Mouse (Mus musculus) stomach, embryonic 16.5 days (tissue): Measurements from ENCODE around the gene Thbs4. TPM values are rescaled to one million over a fixed set of nuclear protein-coding genes. Genes with fewer than 3 reads are reported as not detected.

Experiments used
- ATAC-seq: fragments of 200-750 bp; cut with Nextera tagmentation; 2 replicates; pipeline ENCODE4 v1.8.0; 2017; ENCODE audit warnings: moderate number of reproducible peaks, moderate TSS enrichment; ENCODE audit not compliant: insufficient read depth, low FRiP score
- H3K27ac ChIP-seq: fragments of 300-500 bp; sonication (generic); 2 replicates; pipeline ENCODE4 v1.5.1; 2014; ENCODE audit warnings: low read length
- H3K27me3 ChIP-seq: fragments of 300-500 bp; sonication (generic); 2 replicates; pipeline ENCODE4 v1.6.1; 2014; ENCODE audit warnings: low read length, control low read depth, mixed read lengths; ENCODE audit not compliant: control insufficient read depth, insufficient read depth
- H3K36me3 ChIP-seq: fragments of 300-500 bp; sonication (generic); 2 replicates; pipeline ENCODE4 v1.6.1; 2014; ENCODE audit warnings: low read length; ENCODE audit not compliant: control insufficient read depth, insufficient read depth
- H3K4me1 ChIP-seq: fragments of 300-500 bp; sonication (generic); 2 replicates; pipeline ENCODE4 v1.6.1; 2014; ENCODE audit warnings: low read length, control low read depth, mixed read lengths; ENCODE audit not compliant: control insufficient read depth, insufficient read depth
- H3K4me2 ChIP-seq: fragments of 300-500 bp; sonication (generic); 2 replicates; pipeline ENCODE4 v1.6.1; 2014; ENCODE audit warnings: low read depth, low read length, mixed read lengths
- H3K4me3 ChIP-seq: fragments of 300-500 bp; sonication (generic); replicated peaks from 2 replicates; pipeline ENCODE4 v1.5.1; 2014; ENCODE audit warnings: mild to moderate bottlenecking, low read length
- H3K9ac ChIP-seq: fragments of 300-500 bp; sonication (generic); 2 replicates; pipeline ENCODE4 v1.6.1; 2014; ENCODE audit warnings: low read length
- H3K9me3 ChIP-seq: fragments of 300-500 bp; sonication (generic); replicated peaks from 2 replicates; pipeline ENCODE4 v1.6.1; 2016; ENCODE audit warnings: low read length, control low read depth; ENCODE audit not compliant: control insufficient read depth
- WGBS: fragments of 180-500 bp; shearing (Covaris S2); extraction: QIAGEN DNeasy Blood & Tissue Kit; methylation state at CpG from one replicate; pipeline ENCODE4 v1.1.7; 2014; 5-methylcytosine and 5-hydroxymethylcytosine counted together
- polyA plus RNA-seq: library from polyadenylated mRNA; unstranded; fragments of >200 nt; fragmentation: Nextera tagmentation; extraction: Ambion mirVana; gene quantifications from 2 replicates; pipeline ENCODE4 v1.2.1, GENCODE M21; 2015

Gene Thbs4
- polyA plus RNA-seq, 1 experiment from 2014 or later: 6.1 TPM

DNA sequence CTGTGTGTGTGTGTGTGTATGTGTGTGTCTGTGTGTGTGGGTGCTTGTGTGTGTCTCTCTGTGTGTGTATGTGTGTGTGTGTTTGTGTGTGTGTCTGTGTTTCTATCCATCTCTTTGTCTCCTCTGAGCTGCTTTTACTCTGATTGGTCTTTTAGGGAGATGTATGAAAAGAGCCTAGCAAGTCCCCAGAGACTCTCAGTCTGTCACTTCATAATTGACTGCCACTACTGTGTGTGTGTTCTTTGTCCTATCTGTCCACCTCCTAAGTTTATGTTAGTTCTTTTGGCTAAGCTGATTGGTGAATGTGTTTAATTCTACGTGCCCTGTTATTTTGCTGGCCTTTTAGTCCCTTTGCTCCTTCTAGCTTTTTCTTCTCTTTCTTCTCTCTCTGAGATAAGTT, 58.9 kb downstream of the Thbs4 start:
- Histone ChIP-seq H3K27ac (no peak overlapping the region), H3K9ac (no peak overlapping the region), H3K9me3 (no peaks in the 10 kb centered on the region), H3K4me1 (no peaks in the 10 kb centered on the region), H3K4me3 (no peak overlapping the region), H3K36me3 (no peaks in the 10 kb centered on the region), H3K27me3 (no peaks in the 10 kb centered on the region), H3K4me2 (no peak overlapping the region)
- no peak for ATAC-seq
- 75% methylated on average over 1 of the region's 1 CpGs for WGBS

DNA sequence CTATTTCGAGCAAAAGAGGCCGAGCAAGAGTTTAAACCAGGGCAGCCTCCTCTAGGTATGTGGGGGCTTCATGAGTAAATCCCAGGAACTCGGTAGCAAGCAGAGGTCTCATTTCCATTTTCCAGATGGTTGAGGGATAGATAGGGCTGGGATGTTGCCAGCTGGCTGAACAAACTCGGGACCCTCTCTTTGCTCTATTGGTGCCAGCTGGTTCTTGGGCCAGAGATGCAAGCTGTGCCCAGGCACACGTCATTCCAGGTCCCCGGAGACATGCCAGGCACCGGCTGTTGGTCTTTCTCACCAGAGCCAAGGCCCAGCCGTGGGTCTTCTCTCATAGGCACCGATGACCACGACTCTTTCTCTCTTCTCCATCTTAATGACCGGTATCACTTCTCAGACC, 60.9 kb downstream of the Thbs4 start:
- no peak overlapping the region for H3K27ac ChIP-seq
- WGBS: 83% methylated on average over 11 of the region's 11 CpGs
- no peaks in the 10 kb centered on the region for H3K36me3 ChIP-seq
- ATAC-seq: no peak
- 0 out of 2 replicates have a peak, but pooled peaks cover 4% of the 10 kb centered on the region for H3K4me1 ChIP-seq
- no peaks in the 10 kb centered on the region for H3K9me3 ChIP-seq
- H3K9ac ChIP-seq: no peak overlapping the region
- no peak overlapping the region for H3K4me3 ChIP-seq
- H3K4me2 ChIP-seq: no peak overlapping the region
- H3K27me3 ChIP-seq: no peaks in the 10 kb centered on the region

DNA sequence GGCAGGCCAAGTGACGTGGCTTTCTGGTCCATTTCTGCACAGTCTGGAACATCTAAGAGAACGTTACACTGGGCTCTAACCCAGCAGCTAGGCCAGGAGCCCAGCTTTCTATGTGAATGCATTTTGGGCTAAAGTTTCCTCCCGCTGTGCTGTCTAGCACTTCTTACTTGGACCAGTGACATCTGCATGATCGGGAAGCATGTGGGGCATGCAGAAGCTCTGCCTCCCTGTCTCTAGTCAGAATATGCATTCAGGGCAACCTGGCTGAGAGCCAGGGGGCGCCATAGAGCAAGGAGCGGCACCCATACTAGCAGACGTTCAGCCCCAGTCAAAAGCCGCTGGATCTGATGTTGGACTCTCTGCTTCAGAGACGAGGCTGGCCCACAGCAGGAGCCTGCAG, 61.4 kb downstream of the Thbs4 start:
- Histone ChIP-seq H3K27ac (no peak overlapping the region), H3K27me3 (no peaks in the 10 kb centered on the region), H3K4me3 (no peak overlapping the region), H3K9ac (no peak overlapping the region), H3K36me3 (no peaks in the 10 kb centered on the region), H3K9me3 (no peaks in the 10 kb centered on the region), H3K4me2 (no peak overlapping the region), H3K4me1 (0 out of 2 replicates have a peak, but pooled peaks cover 4% of the 10 kb centered on the region)
- ATAC-seq: peak; percentile 33; the same call in 1 of the 2 replicates
- 45% methylated on average over 9 of the region's 9 CpGs for WGBS

DNA sequence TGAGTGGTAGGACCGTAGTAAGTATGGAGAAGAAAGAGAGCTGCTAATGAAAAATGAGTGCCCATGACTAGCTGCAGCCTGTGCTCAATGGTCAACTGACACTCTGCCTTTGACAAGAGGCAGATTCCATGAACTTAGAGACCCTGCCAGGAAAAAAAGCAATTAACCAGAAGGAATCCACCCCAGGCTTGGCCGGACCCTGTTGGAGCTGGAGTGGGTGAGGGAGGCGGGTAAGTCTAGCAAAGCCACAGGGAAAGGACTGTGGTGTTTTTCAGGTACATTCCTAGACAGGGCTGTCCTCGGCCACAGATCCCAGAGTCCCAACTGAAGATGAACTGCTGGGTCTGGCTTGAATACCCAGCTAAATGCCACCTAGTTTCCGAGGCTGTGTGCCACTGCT, 61.8 kb downstream of the Thbs4 start:
- 69% methylated on average over 5 of the region's 5 CpGs for WGBS
- Histone ChIP-seq H3K4me3 (no peak overlapping the region), H3K4me1 (0 out of 2 replicates have a peak, but pooled peaks cover 4% of the 10 kb centered on the region), H3K36me3 (no peaks in the 10 kb centered on the region), H3K27me3 (no peaks in the 10 kb centered on the region), H3K27ac (no peak overlapping the region), H3K4me2 (no peak overlapping the region), H3K9me3 (no peaks in the 10 kb centered on the region), H3K9ac (no peak overlapping the region)
- no peak for ATAC-seq

DNA sequence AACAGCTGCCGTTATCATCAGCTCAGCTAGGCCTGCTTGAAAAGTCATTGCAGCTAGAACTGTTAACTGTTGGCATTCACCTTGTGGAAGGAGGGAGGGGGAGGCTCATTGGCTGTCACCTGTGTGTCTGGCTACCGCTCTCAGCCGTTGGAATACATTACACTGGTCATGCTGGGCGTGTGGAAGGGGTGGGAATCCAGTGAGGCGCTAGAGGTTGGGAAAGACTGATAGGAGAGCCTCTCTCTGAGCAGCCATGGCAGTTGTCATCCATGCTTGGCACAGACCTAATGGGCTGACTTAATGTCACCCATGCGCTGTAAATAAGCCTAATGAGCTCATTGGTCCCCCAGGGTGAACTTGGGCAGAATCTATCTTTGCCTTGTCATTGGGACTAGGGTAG, 62.8 kb downstream of the Thbs4 start:
- Histone ChIP-seq H3K27ac (no peak overlapping the region), H3K36me3 (no peaks in the 10 kb centered on the region), H3K4me1 (0 out of 2 replicates have a peak, but pooled peaks cover 4% of the 10 kb centered on the region), H3K9ac (no peak overlapping the region), H3K27me3 (no peaks in the 10 kb centered on the region), H3K4me2 (no peak overlapping the region), H3K4me3 (no peak overlapping the region), H3K9me3 (no peaks in the 10 kb centered on the region)
- ATAC-seq: no peak
- 77% methylated on average over 6 of the region's 6 CpGs for WGBS

DNA sequence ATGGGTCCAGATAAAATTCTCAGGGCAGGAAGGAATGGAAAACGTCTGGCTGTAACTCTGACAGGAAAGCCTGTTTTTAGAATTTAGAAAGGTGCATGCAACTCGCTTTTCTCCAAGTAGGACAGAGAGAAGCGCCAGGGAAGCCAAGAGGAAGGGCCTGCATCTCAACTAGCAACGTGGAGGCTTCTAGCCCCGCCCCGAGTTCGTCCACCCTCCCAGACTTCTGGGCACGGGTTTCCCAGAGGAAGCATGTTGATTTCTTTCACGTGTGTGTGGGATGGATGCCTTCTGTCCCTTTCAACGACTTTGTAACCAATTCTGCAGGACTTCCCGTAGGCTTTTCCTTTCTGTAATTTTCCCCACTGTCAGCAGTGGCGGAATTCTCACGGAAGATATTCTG, 64.8 kb downstream of the Thbs4 start:
- no peaks in the 10 kb centered on the region for H3K9me3 ChIP-seq
- no peak overlapping the region for H3K4me2 ChIP-seq
- no peak overlapping the region for H3K4me3 ChIP-seq
- no peak for ATAC-seq
- WGBS: 40% methylated on average over 13 of the region's 13 CpGs
- no peaks in the 10 kb centered on the region for H3K36me3 ChIP-seq
- H3K4me1 ChIP-seq: 0 out of 2 replicates have a peak, but pooled peaks cover 4% of the 10 kb centered on the region
- H3K27ac ChIP-seq: no peak overlapping the region; the same call in 1 of the 2 replicates
- no peaks in the 10 kb centered on the region for H3K27me3 ChIP-seq
- H3K9ac ChIP-seq: no peak overlapping the region

DNA sequence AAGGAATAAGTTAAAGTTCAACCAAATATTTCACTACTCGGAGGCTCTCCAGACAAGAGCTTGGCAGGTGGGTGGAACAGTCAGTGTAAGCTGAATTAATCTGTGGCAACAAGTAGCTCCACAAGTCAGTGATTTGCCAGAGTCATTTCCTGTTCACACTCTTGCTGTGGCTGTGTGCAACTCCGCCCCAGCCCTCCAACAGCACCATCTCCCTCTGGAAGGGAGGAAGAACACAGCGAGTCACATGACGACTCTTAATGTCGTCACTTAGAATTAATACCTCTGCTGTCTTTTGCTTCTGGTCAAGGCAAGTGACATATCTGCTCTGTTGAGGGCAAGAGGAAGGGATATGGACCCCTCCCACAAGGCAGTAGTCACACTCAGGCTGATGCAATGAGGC, 72.2 kb downstream of the Thbs4 start:
- ATAC-seq: no peak

DNA sequence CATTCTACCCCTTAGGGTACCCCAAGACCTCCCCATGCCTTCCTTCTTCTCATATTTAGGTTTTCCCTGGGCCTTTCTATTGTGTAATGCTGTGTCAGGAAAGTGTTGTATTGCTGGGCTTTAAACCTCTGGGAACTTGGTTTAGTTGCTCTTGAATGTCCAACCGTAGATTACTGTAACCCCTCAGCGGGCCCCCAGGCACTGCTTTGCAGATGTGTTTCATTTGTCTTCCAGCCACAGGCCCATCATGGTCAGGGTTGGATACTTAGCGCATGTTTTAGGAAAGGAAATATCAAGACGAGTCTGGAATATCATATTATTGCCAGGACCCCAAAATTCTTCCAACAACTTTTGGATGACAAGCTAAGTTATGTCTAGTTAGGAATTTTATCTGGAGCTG, 73.6 kb downstream of the Thbs4 start:
- WGBS: 56% methylated on average over 4 of the region's 4 CpGs
- no peak for ATAC-seq
- no peaks in the 10 kb centered on the region for H3K4me1 ChIP-seq
- H3K36me3 ChIP-seq: no peaks in the 10 kb centered on the region
- no peak overlapping the region for H3K4me2 ChIP-seq
- no peak overlapping the region for H3K9ac ChIP-seq
- no peaks in the 10 kb centered on the region for H3K27me3 ChIP-seq
- H3K27ac ChIP-seq: no peak overlapping the region
- no peaks in the 10 kb centered on the region for H3K9me3 ChIP-seq
- no peak overlapping the region for H3K4me3 ChIP-seq

More for the DNA sequence above, 72.2 kb downstream of the Thbs4 start:
- H3K9ac ChIP-seq: no peak overlapping the region
- no peaks in the 10 kb centered on the region for H3K9me3 ChIP-seq
- no peak overlapping the region for H3K27ac ChIP-seq
- no peak overlapping the region for H3K4me3 ChIP-seq
- no peaks in the 10 kb centered on the region for H3K4me1 ChIP-seq
- H3K36me3 ChIP-seq: no peaks in the 10 kb centered on the region
- no peak overlapping the region for H3K4me2 ChIP-seq
- WGBS: 59% methylated on average over 5 of the region's 5 CpGs
- H3K27me3 ChIP-seq: no peaks in the 10 kb centered on the region

DNA sequence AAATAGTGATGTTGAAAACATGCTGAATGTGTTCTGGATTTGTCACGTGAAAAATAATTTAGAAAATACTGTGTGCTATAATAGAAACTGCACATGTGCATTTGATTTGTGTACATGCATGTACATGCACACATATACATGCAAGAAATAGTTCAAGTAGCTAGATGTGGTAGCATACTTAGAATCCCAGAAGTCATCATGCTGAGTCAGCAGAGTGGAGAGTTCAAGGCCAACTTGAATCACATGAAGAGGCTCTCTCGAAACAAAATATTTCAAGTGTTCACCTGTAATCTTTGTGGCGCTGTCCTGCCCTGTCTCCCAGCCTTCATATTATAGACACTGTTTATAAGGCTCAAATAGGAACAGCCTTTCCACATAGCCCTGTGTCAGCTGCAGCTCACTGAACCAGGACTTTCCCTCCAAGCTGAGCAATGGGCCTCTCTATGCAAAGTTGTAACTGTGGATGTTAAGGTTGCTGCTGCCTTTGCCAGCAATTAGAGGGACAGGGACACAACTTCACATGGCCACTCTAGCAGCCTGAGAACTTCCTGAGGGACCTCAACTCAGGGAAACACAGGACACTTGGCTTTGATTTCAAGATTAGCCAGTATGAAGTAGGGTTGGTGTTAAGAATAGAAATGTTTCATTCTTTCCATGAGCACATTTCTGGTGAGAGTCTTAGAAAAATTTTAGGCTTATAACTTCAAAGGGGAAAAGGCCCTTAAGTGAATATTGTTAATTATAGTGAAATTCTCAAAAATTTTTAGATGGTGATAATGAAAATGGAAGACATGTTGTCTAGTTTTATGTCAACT, 76.6 kb downstream of the Thbs4 start:
- 92% methylated on average over 3 of the region's 3 CpGs for WGBS
- Histone ChIP-seq H3K4me3 (no peak overlapping the region), H3K9me3 (0 out of 2 replicates have a peak, but pooled peaks cover 3% of the 10 kb centered on the region)

More for the DNA sequence above, 76.6 kb downstream of the Thbs4 start:
- ATAC-seq: no peak
- Histone ChIP-seq H3K27me3 (no peaks in the 10 kb centered on the region), H3K9ac (no peak overlapping the region), H3K4me1 (no peaks in the 10 kb centered on the region), H3K36me3 (no peaks in the 10 kb centered on the region), H3K27ac (no peak overlapping the region), H3K4me2 (no peak overlapping the region)
